Mouse (Mus musculus) MN1 (cell line): ENCODE data around the gene Gm5447.
A peak's percentile ranks its signal among the peaks of the same experiment; 100 is the strongest.

ENCODE experiments used
- DNase-seq: peaks from one replicate; pipeline ENCODE4 v3.0.0-alpha.2; 2016; ENCODE audit warnings: low spot score

Gm5447 gene

DNA sequence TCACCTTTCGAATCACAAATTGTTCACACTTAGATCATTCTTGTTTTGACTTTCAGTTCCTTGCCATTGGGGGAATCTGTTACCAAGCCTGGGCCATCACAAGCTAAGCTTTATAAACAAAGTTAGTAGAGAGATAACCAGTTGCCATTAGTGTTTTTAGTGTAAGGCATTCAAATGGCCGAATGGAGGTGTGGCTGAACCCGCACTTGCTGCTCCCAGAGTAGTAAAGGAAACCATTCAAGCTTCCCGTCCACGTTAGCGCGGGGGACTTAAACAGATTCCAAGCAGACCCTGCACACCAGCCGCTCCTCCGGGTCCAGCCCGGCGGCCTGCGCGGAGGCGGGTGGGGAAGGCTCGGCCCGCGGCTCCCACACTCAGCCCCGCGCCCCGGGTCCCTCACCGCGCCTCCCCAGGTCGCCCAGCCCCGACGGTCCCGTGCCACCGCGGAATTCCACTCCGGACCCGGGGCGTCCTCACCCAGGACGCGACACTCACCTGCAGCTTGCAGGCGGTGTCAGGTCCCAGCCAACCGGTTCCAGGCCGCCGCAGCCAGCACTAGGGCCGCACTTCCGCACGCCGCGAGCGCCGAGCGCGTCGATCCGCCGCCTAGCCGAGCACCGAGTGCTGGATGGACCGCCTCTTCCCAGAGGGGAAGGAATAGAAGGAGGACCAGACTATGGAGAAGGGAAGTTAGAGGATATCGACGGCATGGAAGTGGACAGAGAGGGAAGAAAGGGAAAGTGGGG lies at the start of gene Gm5447, which contains the start of gene Exoc2:
Gene Gm5447 (plus strand): TSS at position 704 of the 746 bp plus-strand sequence.
Gene Exoc2 (minus strand): TSS at position 593 of the 746 bp plus-strand sequence.
- DNase-seq, result peak; percentile 86

DNA sequence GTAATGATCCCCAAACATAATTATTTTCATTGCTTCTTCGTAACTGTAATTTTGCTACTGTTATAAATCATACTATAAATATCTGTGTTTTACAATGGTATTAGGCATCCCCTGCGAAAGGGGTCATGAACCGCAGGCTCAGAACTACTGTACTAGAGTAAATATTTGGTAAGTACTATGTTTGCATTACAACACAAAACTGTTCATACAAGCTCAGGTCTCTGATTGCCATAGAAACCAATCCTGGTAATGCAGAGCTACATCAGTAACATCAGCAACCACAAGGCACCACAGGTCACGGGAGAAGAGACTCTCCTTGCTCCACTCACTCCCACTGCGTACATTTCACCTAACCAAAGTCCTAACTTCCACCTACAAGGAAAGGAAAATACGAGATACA lies 49.7 kb upstream of the Gm5447 start:
- no peak for DNase-seq

DNA sequence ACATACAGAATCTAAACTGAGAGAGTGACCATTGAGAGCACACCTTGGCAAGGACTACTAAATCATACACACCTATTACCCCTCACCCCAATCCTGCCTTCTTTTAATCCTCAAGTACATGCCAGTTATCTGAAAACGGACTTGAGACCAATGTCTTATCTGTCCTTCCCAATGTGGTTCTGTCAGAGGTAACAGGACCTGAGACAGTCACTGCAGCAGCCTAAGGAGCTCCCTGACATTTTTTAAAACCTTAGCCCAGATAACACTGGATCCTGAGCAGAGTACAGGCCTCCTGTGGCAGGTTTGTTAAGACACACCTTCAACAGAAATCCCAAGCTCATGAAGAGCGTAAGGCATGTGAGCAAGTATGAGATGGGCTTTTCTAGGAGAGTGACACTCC lies 44.9 kb upstream of the Gm5447 start:
- DNase-seq, result no peak

DNA sequence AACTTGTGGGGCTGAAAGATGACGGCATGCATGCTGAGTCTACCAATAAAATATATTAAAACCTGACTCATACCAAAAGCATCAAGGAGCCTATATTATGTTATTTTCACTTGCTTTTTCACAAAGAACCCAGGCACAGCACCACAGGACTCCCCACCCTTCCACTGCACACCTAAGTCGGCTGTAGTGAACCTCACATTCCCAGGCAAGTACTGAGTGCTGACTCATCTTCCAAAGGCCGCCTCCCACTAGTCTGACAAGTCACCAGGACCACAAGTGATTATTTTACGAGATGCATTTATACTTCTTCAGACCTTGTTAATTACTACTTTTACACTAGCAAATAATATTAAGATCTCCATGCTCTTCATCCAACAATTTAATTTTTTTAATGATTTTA lies 42.4 kb upstream of the Gm5447 start:
- DNase-seq, result no peak

DNA sequence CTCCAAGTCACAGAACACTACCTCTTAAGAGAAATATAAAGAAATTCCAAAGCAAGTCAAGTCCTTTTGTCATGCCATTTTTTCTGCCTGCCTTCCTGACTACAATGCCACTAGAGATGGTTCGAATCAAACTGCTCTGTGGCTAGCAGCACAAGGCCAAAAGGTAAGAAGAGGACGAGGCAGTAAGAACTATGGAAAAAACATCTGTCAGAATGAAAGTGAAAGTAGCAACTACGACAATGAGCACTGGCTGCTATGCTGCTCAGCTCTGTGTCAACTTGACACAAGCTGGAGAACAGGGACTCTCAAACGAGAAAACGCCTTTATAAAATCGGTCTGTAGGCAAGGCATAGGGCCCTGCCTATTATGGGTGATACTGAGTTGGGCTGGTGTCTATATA lies 41.0 kb upstream of the Gm5447 start:
- DNase-seq, result no peak

DNA sequence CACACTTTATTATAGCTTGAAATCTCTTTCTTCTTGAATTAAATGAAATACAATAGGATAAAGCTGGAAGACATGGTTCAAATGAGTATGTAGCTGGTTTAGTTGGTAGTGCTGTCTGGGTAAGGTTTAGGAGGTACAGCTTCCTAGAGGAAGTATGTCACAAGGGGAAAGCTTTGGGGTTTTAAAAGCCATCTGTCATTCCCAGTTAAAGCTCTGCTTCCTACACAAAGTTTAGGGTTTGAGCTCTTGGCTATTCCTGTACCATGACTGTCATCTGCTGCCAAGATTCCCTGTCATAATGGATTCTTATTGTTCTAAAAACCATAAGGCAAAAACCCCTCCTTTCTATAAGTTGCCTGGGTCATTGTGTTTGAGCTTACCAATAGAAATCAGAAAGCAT lies 28.2 kb upstream of the Gm5447 start:
- DNase-seq, result no peak

DNA sequence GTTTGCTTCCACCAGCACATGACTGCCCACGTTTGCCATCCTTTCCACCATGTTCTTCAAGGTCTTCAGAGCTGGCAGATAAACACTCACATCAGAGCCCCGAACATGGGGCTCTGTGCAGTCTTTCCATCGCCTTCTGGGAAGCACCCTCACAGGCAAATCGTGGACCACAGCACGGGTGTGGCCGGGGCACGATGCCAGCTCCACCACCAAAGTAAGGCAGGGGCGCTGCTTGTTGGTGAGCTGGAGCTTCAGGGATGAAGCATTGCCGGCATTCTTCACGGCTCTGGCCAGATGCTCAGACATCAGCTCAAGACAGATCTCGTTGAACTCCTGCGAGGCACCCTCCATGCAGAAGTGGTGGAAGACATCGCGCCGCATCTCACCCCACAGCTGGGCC lies 26.9 kb upstream of the Gm5447 start:
- no peak for DNase-seq

DNA sequence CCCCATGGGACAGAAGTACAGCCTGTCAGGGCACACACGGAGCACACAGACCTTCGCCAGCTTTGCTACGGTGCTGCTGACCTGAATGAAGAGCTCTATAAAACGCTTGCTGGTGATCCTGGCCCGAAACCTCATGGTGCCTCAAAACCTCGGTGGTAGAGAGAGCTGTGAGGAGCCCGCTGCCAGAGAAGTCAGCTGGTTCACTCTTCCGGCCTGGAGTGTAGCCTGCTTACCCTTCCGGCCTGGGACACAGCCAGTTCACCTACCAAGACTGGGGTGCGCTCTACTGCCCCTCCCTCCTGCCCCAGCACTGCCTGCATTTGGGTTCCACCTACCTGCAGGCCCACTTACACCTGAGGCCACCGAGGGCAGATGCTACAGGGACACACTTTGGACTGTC lies 26.5 kb upstream of the Gm5447 start, which contains the start of gene Hus1b:
Gene Hus1b (minus strand): TSS at position 220 of the 400 bp plus-strand sequence.
- no peak for DNase-seq

DNA sequence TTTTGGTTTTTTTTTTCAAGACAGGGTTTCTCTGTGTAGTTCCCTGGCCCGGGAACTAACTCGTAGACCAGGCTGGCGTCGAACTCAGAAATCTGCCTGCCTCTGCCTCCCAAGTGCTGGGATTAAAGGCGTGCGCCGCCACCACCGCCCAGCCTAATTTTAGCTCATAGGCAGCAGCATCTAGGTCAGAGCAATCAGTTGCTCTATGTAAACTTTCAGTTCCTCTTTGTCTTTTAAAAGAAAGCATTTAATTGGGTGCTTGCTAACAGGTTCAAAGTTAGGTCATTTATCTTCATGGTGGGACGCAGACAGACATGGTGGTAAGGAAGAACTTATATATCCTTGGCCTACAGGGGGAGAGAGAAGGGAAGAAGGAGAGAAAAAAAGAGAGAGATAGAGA lies 24.8 kb upstream of the Gm5447 start:
- DNase-seq, result no peak

DNA sequence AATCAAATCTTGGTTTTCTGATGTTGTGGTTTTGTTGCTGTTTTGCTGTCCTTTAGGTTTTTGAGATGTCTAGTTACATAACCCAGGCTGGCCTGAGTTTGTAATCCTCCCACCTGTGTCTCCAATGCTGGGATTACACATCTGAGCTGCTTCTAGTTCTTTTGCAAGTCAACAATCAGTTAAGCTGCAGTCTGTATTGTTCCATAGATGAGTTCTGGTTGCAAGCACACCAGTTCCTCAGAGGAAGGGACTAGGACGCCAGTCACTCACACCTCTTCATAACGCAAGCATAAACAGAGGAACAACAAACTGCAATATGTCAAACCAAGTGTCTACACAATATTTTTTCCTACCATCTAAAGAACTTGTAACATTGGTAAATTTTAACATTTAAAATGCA lies 22.0 kb upstream of the Gm5447 start:
- DNase-seq, result no peak

DNA sequence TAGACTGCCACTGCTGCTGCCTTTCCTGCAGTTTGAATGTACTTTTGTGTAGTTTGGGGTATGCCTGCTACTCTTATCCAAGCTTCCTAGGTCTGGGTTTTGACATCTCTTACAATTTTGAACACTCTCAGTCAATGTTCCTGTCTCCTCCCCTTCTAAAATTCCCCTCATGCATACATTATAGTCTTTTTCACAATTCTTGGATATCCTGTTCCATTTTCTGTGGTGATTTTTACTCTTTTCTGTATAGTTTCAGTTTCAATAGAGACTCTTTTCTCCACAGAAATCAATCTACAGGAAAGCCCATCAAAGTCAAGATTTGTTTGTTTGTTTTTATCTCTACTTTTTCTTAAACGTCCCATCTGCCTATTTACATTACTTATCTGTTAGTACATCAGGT lies 20.4 kb upstream of the Gm5447 start:
- DNase-seq, result no peak

DNA sequence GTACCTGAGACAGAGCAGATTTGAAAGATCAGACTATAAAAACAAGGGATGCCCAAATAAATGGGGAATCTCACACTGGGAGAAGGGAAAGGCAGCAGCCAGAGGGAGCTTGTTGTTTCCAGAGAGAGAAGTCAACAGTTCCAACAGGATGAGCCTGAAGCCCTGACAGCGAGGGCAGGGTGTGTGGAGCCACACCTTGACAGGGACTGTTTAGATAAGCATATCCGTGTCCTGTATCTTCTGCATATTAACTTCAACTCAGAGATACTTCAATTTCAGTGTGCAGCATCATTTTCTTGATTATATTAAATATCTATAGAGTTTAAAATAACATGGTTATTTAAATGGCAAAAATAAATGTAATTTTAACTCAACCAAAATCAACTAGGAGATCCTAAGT lies 13.3 kb upstream of the Gm5447 start:
- no peak for DNase-seq

DNA sequence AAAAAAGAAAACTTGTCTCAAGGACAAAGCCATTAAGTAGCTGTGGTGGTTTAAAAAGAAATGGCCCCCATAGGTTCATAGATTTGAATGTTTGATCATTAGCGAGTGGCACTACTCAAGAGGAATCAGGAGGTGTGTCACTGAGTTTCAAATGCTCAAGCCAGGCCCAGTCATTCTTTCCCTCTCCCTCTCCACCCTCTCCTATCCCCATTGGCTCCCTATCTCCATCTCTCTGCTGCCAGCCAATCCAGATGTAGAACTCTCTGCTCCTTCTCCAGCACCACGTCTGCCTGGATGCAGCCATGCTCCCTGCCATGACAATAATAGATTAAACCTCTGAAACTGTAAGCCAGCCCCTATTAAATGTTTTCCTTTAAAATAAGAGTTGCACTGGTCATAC lies 12.1 kb upstream of the Gm5447 start:
- DNase-seq, result no peak

DNA sequence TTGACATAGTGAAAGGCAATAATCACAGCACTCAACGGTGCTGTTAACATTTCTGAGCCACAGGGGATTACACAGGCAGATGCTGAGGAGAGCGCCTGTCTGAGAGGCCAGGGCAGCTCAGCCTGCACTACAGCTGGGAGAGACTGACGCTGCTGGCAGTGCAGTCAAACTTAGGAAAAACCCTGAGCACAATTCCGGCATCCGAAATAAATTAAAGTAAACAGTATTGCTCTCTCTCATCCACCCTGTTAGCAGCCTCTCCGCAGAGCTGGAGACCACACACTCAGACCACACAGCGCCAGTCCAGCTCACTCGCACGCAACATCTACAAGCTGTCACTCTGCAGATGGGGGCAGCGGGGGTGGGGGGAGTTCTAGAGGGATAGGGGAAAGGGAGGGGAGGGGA lies 7.5 kb upstream of the Gm5447 start:
- peak; percentile 13 for DNase-seq

DNA sequence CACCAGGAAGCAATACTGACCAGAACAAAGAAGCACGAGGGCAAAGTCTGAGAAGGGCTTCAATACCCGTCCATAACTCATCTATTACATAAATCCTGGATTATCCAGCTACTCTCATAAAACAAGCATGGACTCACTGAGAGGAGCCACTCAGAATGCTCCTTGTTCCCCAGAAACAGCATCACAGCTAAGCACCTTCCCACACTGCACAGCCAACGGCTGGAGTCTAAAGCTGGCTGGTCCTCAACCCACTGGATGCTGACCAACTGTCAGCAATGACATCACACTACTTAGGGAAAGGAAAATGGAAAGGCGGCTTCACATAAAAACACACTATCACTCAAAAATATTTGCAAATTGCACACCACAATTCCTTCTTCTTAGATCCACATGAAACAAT lies 5.7 kb upstream of the Gm5447 start:
- DNase-seq, result no peak

DNA sequence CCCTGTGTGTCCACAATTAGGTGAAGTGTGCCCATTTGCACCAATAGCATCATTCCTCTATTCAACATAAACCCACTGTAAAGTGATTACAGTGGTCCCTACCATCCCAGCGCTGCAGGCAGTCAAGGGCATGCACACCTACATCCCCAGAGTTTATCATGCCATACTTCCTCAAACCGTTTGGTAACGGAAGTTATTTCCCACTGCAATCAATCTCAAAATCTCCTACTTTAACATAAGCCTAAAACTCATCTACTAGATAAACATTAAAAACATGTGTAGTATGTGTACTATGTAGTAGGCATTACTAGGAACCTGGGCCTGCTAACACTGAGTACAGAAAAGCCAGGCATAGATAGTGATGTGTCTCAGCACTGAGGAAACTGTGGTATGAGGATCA lies 3.0 kb upstream of the Gm5447 start:
- DNase-seq, result no peak

DNA sequence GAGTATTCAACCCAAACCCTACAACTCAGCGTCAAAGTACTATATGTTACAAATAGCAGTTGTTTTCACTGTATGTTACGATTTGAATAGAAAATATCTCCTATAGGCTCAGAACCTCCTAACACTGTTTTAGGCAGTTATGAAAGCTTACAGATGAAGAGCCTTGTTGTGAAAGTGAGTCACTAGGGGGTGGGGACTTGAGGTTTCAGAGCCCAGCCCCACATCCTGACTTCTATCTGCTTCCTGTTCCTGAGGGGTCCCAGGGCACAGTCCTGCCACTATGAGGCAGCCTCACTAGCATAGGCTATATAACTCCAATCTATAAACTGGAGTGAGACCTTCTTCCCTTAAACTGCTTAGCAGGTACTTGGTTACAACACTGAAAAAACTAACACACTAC lies 1.9 kb upstream of the Gm5447 start:
- DNase-seq, result peak; percentile 17

DNA sequence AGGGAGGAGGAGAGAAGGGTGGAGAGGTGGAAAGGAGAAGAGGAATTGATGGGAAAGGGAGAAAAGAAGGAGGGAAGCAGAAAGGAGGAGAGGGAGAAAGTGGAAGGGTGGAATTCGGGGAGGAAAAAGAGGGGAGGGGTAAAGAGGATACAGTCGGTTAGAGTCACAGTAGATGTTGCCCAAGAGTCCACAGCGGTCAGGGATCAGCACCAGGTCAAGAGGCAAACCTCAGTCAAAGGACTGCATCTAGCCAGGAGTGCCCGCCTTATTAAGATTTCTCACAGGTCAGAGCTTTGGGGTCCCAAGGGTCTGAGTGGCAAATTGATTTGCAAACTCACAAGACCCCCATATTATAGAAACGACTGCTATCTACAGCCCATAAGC lies 235 bp downstream of the Gm5447 start:
- DNase-seq, result peak; percentile 16

DNA sequence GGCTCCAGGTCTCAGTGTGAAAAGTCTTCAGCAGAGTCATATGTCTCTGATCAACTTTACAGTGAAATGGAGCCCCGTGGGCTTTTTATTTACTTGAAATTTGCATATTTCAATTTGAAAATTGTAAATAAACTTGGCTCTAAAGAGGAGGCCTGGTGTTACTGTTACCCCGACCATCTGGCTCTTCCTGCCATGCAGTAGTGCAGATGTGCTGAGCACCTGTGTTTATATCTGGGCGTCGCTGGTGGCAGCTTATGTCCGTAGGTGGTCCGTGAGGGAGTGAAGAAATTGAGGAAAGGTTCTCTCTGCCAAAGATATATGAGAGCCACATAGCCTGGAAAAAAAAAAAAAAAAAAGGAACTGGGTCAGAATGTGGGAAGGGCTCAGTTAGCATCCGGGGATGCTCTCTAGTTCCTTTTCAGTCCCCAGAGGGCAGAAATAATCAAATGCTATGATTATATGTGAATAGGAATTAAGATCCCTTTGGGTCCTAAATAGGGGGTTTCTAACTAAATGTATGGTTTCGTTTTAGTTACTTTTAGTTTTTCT lies 2.6 kb downstream of the Gm5447 start:
- no peak for DNase-seq

DNA sequence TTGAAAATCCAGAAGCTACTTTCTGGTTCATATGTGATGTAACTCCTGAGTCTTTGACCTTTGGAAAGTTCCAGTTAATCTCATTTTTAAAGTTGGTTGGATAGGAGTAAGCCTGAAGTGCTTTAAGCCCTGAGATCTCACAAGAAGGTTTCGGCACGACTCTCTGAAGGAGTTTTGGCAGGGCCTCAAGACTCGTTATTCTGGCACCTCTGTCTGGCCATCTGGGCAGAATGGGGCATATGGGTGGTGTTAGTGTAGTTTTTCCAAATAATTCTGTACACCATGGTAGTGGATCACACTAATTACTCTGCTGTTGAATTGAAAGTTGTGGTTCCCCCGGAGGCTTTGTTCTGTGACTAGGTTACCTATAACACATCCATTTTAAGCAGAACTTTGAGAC lies 4.2 kb downstream of the Gm5447 start:
- no peak for DNase-seq

DNA sequence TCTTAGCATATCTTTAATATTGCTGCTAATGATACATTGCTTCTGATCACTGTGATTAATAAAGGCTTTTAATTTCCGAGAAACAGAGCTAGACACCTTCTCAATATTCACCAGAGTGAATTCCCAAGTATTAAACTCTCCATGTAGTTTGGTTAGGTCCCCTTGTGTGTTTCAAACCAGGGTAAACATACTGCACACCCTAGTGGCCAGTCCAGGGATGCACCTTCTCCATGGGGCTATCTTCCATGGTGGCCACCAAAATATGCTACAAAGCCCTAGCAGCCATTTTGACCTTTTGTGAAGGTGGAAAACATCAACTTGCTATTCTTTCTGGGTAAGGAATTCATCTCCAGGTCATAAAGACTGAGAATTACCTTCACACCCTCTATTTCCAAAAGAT lies 7.7 kb downstream of the Gm5447 start:
- peak; percentile 24 for DNase-seq

DNA sequence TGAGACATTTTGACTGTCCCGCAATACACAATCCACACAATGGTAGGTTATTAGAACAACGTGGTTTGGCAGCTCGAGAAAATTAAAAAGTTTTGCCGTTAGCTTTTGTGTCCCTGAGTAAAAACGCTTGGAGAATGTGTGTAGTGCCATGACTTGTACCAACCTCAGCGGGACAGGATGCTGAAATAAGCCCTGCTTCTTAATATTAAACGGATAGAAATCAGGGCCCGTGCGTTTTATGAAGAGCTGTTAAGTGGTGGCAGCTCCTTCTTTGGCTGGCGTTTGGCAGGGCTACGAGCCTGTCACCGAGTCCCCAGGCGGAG lies 11.2 kb downstream of the Gm5447 start:
- no peak for DNase-seq

DNA sequence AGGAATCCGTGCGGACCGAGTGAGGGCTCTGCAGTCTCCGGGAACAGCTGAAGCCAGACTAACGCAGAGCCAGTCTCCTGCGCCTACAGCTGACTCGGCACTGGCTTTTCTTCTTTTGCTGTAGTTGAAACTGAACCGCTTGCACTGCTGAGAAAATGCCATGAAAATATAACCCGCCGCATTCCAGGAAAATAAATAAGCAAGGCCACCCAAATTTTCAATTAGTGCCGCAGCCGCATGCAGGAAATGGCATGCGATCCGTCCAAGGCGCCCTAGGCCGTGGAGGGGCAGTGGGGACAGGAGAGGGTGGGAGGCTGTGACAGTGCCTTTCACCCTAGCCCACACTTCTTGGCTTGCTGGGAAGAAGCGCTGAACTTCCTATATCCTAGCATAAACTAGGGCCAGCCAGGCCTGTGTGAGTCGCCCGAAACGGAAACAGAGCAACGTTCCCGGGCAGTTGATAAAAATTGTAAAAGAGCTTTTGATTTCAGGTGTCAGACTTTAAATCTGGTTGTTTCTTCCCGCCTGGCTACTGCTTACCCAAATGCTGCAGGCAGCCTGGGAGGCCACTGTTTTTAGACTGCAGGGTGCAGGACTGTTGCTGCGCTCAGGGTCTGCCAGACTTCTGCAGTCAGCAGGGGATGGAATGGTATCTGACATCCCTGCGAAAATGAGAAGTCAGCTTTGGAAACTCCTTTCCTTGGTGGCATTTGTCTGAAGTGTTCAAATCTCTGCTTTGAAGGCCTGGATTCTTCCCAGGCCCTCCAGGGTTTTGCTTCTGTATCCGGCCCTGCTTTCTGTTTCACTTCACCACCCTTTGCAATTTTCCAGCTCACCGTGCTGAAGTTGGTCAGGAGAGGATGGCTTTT lies 11.8 kb downstream of the Gm5447 start:
- peak; percentile 26 for DNase-seq
